Mouse (Mus musculus) forebrain, embryonic 14.5 days (tissue): ENCODE measurements around the gene Kxd1. TPM values are rescaled to one million over a fixed set of nuclear protein-coding genes. Genes with fewer than 3 reads are reported as not detected.
A peak's percentile ranks its signal among the peaks of the same experiment; 100 is the strongest.

ENCODE experiments used
- ATAC-seq: fragments of 200-750 bp; cut with Nextera tagmentation; 2 replicates; pipeline ENCODE4 v1.8.0; 2017; ENCODE audit warnings: mild to moderate bottlenecking, moderate library complexity
- DNase-seq: peaks from one replicate; pipeline ENCODE4 v3.0.0-alpha.2; 2015; ENCODE audit warnings: low spot score
- H3K27ac ChIP-seq: fragments of 300-500 bp; sonication (generic); 2 replicates; pipeline ENCODE4 v1.5.1; 2014; ENCODE audit warnings: low read depth, mild to moderate bottlenecking, control low read depth, low read length, moderate library complexity
- H3K27me3 ChIP-seq: fragments of 300-500 bp; sonication (generic); replicated peaks from 2 replicates; pipeline ENCODE4 v1.6.1; 2014; ENCODE audit warnings: low read length, control low read depth, mixed read lengths; ENCODE audit not compliant: control insufficient read depth, insufficient read depth
- H3K36me3 ChIP-seq: fragments of 300-500 bp; sonication (generic); 2 replicates; pipeline ENCODE4 v1.6.1; 2014; ENCODE audit warnings: low read length, control low read depth; ENCODE audit not compliant: control insufficient read depth, insufficient read depth
- H3K4me1 ChIP-seq: fragments of 300-500 bp; sonication (generic); 2 replicates; pipeline ENCODE4 v1.6.1; 2014; ENCODE audit warnings: antibody characterized with exemption, low read length, control low read depth; ENCODE audit not compliant: control insufficient read depth, insufficient read depth
- H3K4me2 ChIP-seq: fragments of 300-500 bp; sonication (generic); 2 replicates; pipeline ENCODE4 v1.6.1; 2014; ENCODE audit warnings: mild to moderate bottlenecking, control low read depth, low read length
- H3K4me3 ChIP-seq: fragments of 300-500 bp; sonication (generic); 2 replicates; pipeline ENCODE4 v1.5.1; 2014; ENCODE audit warnings: low read depth, low read length, control low read depth
- H3K9ac ChIP-seq: fragments of 300-500 bp; sonication (generic); 2 replicates; pipeline ENCODE4 v1.6.1; 2014; ENCODE audit warnings: mild to moderate bottlenecking, low read length, control low read depth, moderate library complexity
- H3K9me3 ChIP-seq: fragments of 300-500 bp; sonication (generic); replicated peaks from 2 replicates; pipeline ENCODE4 v1.6.1; 2016; ENCODE audit warnings: low read length, control low read depth, mixed read lengths; ENCODE audit not compliant: control insufficient read depth
- WGBS: fragments of 180-500 bp; shearing (Covaris S2); extraction: QIAGEN DNeasy Blood & Tissue Kit; methylation state at CpG from one replicate; pipeline ENCODE4 v1.1.7; 2014; 5-methylcytosine and 5-hydroxymethylcytosine counted together
- polyA plus RNA-seq: library from polyadenylated mRNA; unstranded; fragments of >200 nt; fragmentation: Nextera tagmentation; extraction: Ambion mirVana; gene quantifications from 2 replicates; pipeline ENCODE4 v1.2.1, GENCODE M21; 2014

Kxd1 gene
- polyA plus RNA-seq, 1 experiment from 2014 or later = 57.9 TPM

- H3K9ac ChIP-seq = no peak overlapping the region
- H3K4me1 ChIP-seq = peaks cover 3% of the 10 kb centered on the region; the same call in 1 of the 2 replicates
- peaks cover 99% of the 10 kb centered on the region for H3K27me3 ChIP-seq
- no peaks in the 10 kb centered on the region for H3K36me3 ChIP-seq
- DNase-seq (no peak), ATAC-seq (no peak)
- H3K9me3 ChIP-seq = no peaks in the 10 kb centered on the region
- no peak overlapping the region for H3K4me3 ChIP-seq
- no peak overlapping the region for H3K4me2 ChIP-seq
- no peak overlapping the region for H3K27ac ChIP-seq
- 2% methylated on average over 28 of the region's 28 CpGs for WGBS
Observed at GRCm38 (mm10) chr8:70494416-70494945, 33.3 kb downstream of the Kxd1 start.

DNA sequence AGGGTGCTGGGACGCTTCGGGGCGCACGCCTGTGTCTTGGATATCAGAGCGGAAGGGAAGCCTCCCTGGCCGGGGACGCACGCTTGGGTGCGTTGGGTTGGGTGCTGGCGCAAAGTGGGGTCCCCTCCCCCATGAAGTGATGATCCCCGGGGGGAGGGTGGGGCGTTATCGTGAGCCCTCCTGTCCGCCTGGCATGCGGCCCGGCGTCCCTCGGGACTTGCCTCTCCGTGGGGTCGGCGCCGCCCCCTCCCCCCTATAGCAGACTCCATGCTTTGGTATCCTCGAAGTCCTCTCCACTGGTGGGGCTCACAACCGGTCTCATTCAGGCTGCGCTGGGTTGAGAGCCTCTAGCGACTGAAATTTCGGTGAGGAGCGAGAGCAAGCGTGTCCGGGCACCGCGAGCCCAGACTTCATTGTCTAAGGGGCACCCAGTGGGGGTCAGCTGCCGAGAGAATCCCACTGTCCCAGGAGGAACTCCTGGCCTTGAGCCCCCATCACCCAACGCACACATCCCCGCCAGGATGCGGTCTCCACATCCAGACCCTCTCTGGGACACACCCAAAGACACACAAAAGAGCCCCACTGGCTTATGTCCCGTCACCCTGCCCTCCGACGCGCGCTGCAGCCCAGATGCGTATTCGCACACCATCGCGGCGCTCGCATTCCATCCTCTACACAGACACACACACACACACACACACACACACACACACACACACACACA is 33.9 kb downstream of the Kxd1 start:
- H3K27me3 ChIP-seq = peaks cover 99% of the 10 kb centered on the region
- 1% methylated on average over 45 of the region's 47 CpGs for WGBS
- no peak for ATAC-seq
- H3K4me3 ChIP-seq = peak overlapping the region; percentile 30
- DNase-seq = no peak
- H3K4me1 ChIP-seq = peaks cover 6% of the 10 kb centered on the region; the same call in 1 of the 2 replicates
- no peaks in the 10 kb centered on the region for H3K9me3 ChIP-seq
- no peaks in the 10 kb centered on the region for H3K36me3 ChIP-seq
- H3K4me2 ChIP-seq = peak overlapping the region; percentile 57
- no peak overlapping the region for H3K9ac ChIP-seq
- H3K27ac ChIP-seq = no peak overlapping the region

GRCm38 (mm10) chr8:70492664-70493640 is 34.8 kb downstream of the Kxd1 start, which contains the start of gene Crlf1:
TSS of gene Crlf1 (plus strand) at chr8:70493158.
- Histone ChIP-seq H3K4me1 (peaks cover 9% of the 10 kb centered on the region), H3K27me3 (peaks cover 100% of the 10 kb centered on the region)

GRCm38 (mm10) chr8:70490880-70491495 is 36.8 kb downstream of the Kxd1 start:
- peaks cover 91% of the 10 kb centered on the region for H3K27me3 ChIP-seq
- H3K9me3 ChIP-seq = no peaks in the 10 kb centered on the region
- no peak for DNase-seq
- peaks cover 9% of the 10 kb centered on the region for H3K4me1 ChIP-seq
- no peaks in the 10 kb centered on the region for H3K36me3 ChIP-seq
- no peak overlapping the region for H3K4me2 ChIP-seq
- 1% methylated on average over 20 of the region's 20 CpGs for WGBS
- ATAC-seq = no peak
- no peak overlapping the region for H3K9ac ChIP-seq
- no peak overlapping the region for H3K27ac ChIP-seq
- H3K4me3 ChIP-seq = no peak overlapping the region

More at GRCm38 (mm10) chr8:70492664-70493640, 34.8 kb downstream of the Kxd1 start, which contains the start of gene Crlf1:
- DNase-seq (no peak), ATAC-seq (no peak)
- H3K27ac ChIP-seq = no peak within 1 kb of the TSS
- H3K4me2 ChIP-seq = peak within 1 kb of the TSS; percentile 57
- 2% methylated on average over 58 of the region's 93 CpGs for WGBS
- H3K9me3 ChIP-seq = no peaks in the 10 kb centered on the region
- peak within 1 kb of the TSS; percentile 30 for H3K4me3 ChIP-seq
- 0 out of 2 replicates have a peak within 1 kb of the TSS, but pooled peaks have one; percentile 25 for H3K9ac ChIP-seq
- no peaks in the 10 kb centered on the region for H3K36me3 ChIP-seq

- Histone ChIP-seq H3K27ac (no peak overlapping the region), H3K36me3 (no peaks in the 10 kb centered on the region), H3K27me3 (peaks cover 91% of the 10 kb centered on the region), H3K4me1 (peaks cover 9% of the 10 kb centered on the region), H3K4me3 (no peak overlapping the region), H3K9me3 (no peaks in the 10 kb centered on the region), H3K4me2 (no peak overlapping the region), H3K9ac (no peak overlapping the region)
- no peak for ATAC-seq
- WGBS = 6% methylated on average over 10 of the region's 10 CpGs
- no peak for DNase-seq
Observed at GRCm38 (mm10) chr8:70490061-70490879, 37.5 kb downstream of the Kxd1 start.

DNA sequence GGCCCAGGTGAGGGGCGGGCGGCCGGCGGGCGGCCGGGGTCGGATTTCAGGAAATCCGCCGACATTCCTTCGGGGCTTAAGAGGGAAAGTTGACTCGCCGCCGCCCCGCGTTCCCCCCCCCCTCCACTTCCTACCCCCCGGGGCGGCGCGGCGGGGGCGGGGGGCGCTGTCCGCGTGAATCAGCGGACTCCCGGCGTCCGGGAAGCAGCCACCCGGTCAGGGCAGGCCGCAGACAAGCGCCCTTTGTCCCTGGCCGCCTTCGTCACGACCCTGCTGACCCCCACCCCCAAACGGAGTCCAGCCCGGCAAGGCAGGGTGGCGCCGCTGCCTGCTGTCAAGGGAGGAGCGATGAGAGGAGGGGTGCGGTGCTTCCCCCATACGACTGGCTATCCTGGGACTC is 38.2 kb downstream of the Kxd1 start:
- DNase-seq = no peak
- ATAC-seq = no peak
- H3K4me3 ChIP-seq = no peak overlapping the region

GRCm38 (mm10) chr8:70488931-70489470 is 38.8 kb downstream of the Kxd1 start:
- Histone ChIP-seq H3K4me2 (peak overlapping the region; percentile 14; the same call in 1 of the 2 replicates), H3K4me1 (peaks cover 9% of the 10 kb centered on the region), H3K9ac (no peak overlapping the region), H3K36me3 (no peaks in the 10 kb centered on the region), H3K9me3 (no peaks in the 10 kb centered on the region), H3K27ac (no peak overlapping the region), H3K4me3 (no peak overlapping the region), H3K27me3 (peaks cover 89% of the 10 kb centered on the region)
- WGBS = 4% methylated on average over 14 of the region's 14 CpGs
- DNase-seq = no peak
- no peak for ATAC-seq

More for the DNA sequence above, 38.2 kb downstream of the Kxd1 start:
- no peak overlapping the region for H3K9ac ChIP-seq
- peaks cover 90% of the 10 kb centered on the region for H3K27me3 ChIP-seq
- no peaks in the 10 kb centered on the region for H3K9me3 ChIP-seq
- WGBS = 2% methylated on average over 20 of the region's 41 CpGs
- no peaks in the 10 kb centered on the region for H3K36me3 ChIP-seq
- peak overlapping the region; percentile 14; the same call in 1 of the 2 replicates for H3K4me2 ChIP-seq
- peaks cover 9% of the 10 kb centered on the region for H3K4me1 ChIP-seq
- no peak overlapping the region for H3K27ac ChIP-seq
